Mouse (Mus musculus): ENCODE data around the gene Ftsj1. TPM values are rescaled to one million over a fixed set of nuclear protein-coding genes. Genes with fewer than 3 reads are reported as not detected.

Gene Ftsj1
- polyA plus RNA-seq, 1 experiment, result 4.6 TPM

DNA sequence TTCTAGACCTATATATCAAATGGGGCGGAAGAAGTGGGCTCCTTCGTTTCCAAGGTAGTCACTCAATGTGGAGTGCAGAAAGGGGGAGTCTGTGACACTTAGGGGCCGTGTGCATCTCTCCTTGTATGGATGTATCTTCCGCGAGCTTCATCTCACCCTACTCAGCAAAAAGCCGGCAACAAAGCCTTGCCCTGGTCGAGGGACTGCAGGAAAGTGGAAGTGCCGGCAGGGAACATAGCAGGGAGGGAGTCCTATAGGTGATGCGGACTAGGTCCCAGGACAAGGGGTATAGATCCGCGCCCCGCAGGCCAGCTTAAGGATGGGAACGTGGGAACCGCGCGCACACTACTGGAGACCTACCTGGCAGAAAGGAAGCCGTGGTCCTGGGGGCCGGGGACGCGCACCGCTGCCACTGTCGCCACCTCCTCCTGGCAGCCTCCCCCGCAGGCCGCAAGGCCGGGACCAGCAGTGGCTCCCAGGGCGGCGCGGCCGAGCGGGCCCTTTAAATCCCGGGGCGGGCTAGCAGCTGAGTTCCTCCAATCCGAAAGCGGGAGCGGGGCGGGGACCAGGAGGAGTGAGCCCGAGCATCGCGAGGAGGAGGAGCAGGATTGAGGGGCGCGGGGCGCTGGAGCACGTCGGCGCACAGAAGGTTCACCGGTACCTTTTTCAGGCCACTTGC lies 46.1 kb downstream of the Ftsj1 start, which contains the start of gene Porcn:
TSS of gene Porcn (minus strand) at position 511 of the 679 bp plus-strand sequence.
- TF ChIP-seq FLI1 (IDR thresholded peaks at IDR 0.05; ENCODE audit: low read length) (no peak), GATA1 (IDR thresholded peaks at IDR 0.05; ENCODE audit: borderline replicate concordance, low read length) (no peak)
- Histone ChIP-seq H3K27me3 (replicated peaks) (peaks cover 33% of the 10 kb centered on the region), H3K9me3 (0 out of 2 replicates have a peak, but pooled peaks cover 3% of the 10 kb centered on the region), H3K4me3 (replicated peaks) (peak within 1 kb of the TSS; percentile 92), H3K4me1 (peaks cover 15% of the 10 kb centered on the region), H3K36me3 (replicated peaks; ENCODE audit: low read length) (no peaks in the 10 kb centered on the region)

DNA sequence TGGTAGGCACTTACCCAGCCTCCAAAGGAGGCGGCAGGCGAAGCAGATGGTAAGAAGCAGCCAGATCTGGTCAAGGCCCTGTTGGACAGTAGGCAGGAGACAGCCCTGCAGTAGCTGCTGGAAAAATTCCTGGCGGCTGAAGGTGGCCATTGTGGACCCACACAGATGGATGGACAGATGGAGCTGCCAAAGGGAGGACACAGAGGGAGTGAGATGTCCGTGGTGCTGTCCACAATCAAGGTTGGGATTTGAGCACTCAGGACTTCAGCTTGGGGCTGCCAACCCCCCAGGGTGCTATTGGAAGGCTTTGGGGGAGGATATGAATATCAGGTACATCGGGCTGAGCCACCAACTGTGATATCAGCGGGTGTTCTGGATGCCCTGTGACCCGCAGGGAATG lies 46.7 kb downstream of the Ftsj1 start:
- H3K4me1 ChIP-seq, result peaks cover 15% of the 10 kb centered on the region
- TF ChIP-seq FLI1 (IDR thresholded peaks at IDR 0.05; ENCODE audit: low read length) (no peak), GATA1 (IDR thresholded peaks at IDR 0.05; ENCODE audit: borderline replicate concordance, low read length) (no peak)
- no peaks in the 10 kb centered on the region for H3K36me3 ChIP-seq (replicated peaks; ENCODE audit: low read length)
- H3K27me3 ChIP-seq (replicated peaks), result peaks cover 33% of the 10 kb centered on the region
- peak overlapping the region; percentile 92 for H3K4me3 ChIP-seq (replicated peaks)
- H3K9me3 ChIP-seq, result 0 out of 2 replicates have a peak, but pooled peaks cover 3% of the 10 kb centered on the region

DNA sequence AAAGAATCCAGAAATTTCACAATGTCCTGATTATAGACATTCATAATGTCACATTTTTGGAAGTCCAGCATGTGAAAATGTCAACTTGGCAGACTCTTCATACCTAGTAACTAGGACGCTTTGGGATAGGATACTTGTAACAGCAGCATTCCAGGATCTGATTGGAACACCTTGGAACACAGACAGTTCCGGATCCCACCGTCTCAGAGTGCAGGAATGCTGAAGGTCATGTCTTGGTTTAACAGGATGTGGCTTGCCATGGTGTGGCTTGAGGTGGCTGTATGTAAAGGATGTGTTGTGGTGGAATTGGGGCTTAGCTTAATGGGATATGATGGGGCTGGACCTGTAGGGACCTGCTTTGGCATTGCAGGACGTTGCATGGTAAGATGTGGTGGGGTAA lies 47.1 kb downstream of the Ftsj1 start:
- Histone ChIP-seq H3K27me3 (replicated peaks) (peaks cover 33% of the 10 kb centered on the region), H3K9me3 (0 out of 2 replicates have a peak, but pooled peaks cover 3% of the 10 kb centered on the region), H3K4me1 (peaks cover 15% of the 10 kb centered on the region), H3K36me3 (replicated peaks; ENCODE audit: low read length) (no peaks in the 10 kb centered on the region), H3K4me3 (replicated peaks) (no peak overlapping the region)
- TF ChIP-seq FLI1 (IDR thresholded peaks at IDR 0.05; ENCODE audit: low read length), result no peak
- no peak for TF ChIP-seq GATA1 (IDR thresholded peaks at IDR 0.05; ENCODE audit: borderline replicate concordance, low read length)

DNA sequence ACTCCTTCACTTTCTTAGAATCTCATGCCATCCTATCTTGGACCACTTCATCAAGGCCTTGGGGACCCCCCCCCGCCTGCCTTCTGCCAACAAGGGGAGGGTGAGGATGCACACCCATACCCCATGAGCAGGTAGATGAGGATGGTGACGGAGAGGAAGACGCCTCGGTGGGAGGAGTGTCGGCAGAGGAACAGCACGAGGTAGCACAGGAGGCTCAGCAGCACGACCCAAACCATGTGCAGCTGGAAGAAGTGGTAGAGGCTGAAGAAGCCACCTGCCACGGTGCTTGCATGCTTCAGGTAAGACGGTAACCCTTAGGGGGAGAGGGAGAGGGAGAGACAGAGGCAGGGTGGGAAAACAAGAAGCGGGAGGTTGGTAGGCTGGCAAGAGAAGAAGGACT lies 48.1 kb downstream of the Ftsj1 start:
- Histone ChIP-seq H3K4me3 (replicated peaks) (no peak overlapping the region), H3K9me3 (0 out of 2 replicates have a peak, but pooled peaks cover 3% of the 10 kb centered on the region), H3K36me3 (replicated peaks; ENCODE audit: low read length) (no peaks in the 10 kb centered on the region), H3K4me1 (peaks cover 15% of the 10 kb centered on the region), H3K27me3 (replicated peaks) (peaks cover 35% of the 10 kb centered on the region)
- TF ChIP-seq FLI1 (IDR thresholded peaks at IDR 0.05; ENCODE audit: low read length) (no peak), GATA1 (IDR thresholded peaks at IDR 0.05; ENCODE audit: borderline replicate concordance, low read length) (no peak)

DNA sequence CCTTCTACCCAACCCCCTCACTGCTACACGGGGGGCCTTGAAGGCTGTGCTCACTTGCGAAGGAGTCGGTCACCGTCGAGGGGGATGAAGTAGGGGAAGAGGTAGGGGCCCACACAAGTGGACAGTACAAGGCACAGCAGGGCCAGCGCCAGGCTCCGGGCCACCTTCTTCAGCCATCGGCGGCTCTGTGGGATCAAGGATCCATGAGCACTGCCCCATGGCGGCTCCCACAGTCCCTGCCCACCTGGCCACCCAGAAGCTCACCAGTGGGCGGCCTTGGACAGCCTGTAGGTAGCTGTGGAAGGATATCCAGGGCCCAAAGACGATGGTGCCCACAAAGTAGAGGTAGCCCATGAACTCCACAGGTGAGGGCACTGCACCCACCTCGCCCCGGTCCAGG lies 49.1 kb downstream of the Ftsj1 start:
- H3K36me3 ChIP-seq (replicated peaks; ENCODE audit: low read length), result no peaks in the 10 kb centered on the region
- peaks cover 23% of the 10 kb centered on the region for H3K4me1 ChIP-seq
- H3K9me3 ChIP-seq, result 0 out of 2 replicates have a peak, but pooled peaks cover 3% of the 10 kb centered on the region
- peaks cover 37% of the 10 kb centered on the region for H3K27me3 ChIP-seq (replicated peaks)
- no peak for TF ChIP-seq GATA1 (IDR thresholded peaks at IDR 0.05; ENCODE audit: borderline replicate concordance, low read length)
- TF ChIP-seq FLI1 (IDR thresholded peaks at IDR 0.05; ENCODE audit: low read length), result no peak
- H3K4me3 ChIP-seq (replicated peaks), result no peak overlapping the region

DNA sequence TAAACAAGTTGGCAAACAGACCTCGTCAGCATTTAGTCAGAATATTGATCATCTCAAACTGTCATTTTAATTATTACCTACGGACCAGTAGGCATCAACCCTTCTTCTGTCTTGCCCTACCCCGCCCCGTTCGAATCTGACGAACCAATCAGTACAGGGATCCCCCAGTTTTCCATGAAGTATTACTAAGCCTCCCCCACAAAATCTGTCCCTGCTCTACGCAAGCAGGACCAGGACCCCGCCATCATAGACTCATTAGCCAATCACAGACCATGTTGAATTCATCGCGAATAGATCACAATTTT lies 58.8 kb downstream of the Ftsj1 start, which contains the start of gene Ebp:
TSS of gene Ebp (minus strand) at position 94 of the 305 bp plus-strand sequence.
- peaks cover 5% of the 10 kb centered on the region; the same call in 1 of the 2 replicates for H3K9me3 ChIP-seq
- peak within 1 kb of the TSS; percentile 96 for H3K4me3 ChIP-seq (replicated peaks)
- H3K4me1 ChIP-seq, result peaks cover 22% of the 10 kb centered on the region; the same call in 1 of the 2 replicates
- no peaks in the 10 kb centered on the region for H3K27me3 ChIP-seq (replicated peaks)
- H3K36me3 ChIP-seq (replicated peaks; ENCODE audit: low read length), result peaks cover 7% of the 10 kb centered on the region
- TF ChIP-seq FLI1 (IDR thresholded peaks at IDR 0.05; ENCODE audit: low read length), result no peak
- TF ChIP-seq GATA1 (IDR thresholded peaks at IDR 0.05; ENCODE audit: borderline replicate concordance, low read length), result no peak

DNA sequence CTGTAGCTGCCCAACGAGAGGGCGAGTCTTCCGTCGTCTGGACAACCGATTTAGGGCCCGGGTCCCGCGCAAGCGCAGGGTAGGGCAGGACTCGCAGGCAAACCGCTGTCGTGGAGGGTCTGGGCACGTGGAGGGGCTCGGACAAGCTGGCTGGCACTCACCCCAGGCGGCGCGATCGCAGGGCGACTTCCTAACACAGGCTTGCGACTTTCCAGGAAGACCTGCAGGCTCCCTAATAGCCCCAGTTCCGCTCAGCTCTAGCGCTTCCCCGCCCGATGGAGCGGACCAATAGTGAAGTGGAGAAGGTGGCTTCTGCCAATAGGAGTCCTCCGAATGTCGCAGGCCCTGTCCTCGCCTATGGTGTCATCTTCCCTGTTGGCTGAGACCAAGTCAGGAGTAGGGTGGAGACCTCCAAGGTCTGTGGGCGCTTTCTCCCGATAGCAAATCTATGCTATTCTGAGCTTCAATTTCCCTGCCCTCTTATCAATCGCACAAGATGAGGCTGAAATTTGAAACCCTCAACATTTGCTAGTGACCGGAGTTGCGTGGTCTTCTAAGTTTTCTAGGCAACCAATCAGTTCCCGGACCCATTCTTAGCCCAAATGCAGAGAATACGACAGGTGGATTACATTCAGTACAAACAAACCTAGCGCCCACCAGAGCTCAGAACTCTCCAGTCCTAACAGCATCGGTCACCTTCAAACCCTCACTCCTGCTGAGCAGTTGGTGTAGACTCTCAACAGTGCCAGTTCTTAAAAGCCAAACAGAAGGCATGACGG lies 59.4 kb downstream of the Ftsj1 start:
- TF ChIP-seq GATA1 (IDR thresholded peaks at IDR 0.05; ENCODE audit: borderline replicate concordance, low read length) (no peak), FLI1 (IDR thresholded peaks at IDR 0.05; ENCODE audit: low read length) (no peak)
- peaks cover 5% of the 10 kb centered on the region; the same call in 1 of the 2 replicates for H3K9me3 ChIP-seq
- peaks cover 16% of the 10 kb centered on the region; the same call in 1 of the 2 replicates for H3K4me1 ChIP-seq
- H3K4me3 ChIP-seq (replicated peaks), result peak overlapping the region; percentile 96
- peaks cover 10% of the 10 kb centered on the region for H3K36me3 ChIP-seq (replicated peaks; ENCODE audit: low read length)
- no peaks in the 10 kb centered on the region for H3K27me3 ChIP-seq (replicated peaks)

DNA sequence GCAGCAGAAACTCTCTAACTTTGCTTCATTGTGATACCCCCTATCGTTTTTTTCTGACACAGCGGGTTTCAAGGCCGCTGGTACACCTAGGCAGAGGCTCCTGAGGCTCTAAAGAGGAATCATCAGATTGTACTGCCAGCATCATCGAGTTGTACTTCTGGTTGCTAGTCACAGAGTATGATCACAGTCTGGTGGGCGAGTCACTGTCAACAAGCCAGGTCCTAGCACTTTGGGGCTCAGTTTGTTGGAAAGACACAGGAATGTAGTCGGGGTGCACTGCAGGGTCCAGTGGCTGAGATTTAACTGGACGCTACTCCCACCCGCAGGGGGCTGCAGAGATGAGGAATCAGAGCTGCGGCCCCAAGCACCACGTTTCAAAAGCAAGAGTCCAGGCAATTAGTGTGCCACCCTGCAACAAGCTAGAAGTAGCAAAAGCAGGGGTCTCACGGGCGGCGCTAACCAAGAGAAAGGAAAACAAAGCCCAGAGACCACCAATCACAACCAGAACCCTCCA lies 60.0 kb downstream of the Ftsj1 start:
- Histone ChIP-seq H3K4me3 (replicated peaks) (peak overlapping the region; percentile 96), H3K9me3 (peaks cover 5% of the 10 kb centered on the region; the same call in 1 of the 2 replicates), H3K36me3 (replicated peaks; ENCODE audit: low read length) (peaks cover 16% of the 10 kb centered on the region), H3K27me3 (replicated peaks) (no peaks in the 10 kb centered on the region), H3K4me1 (peaks cover 15% of the 10 kb centered on the region; the same call in 1 of the 2 replicates)
- TF ChIP-seq FLI1 (IDR thresholded peaks at IDR 0.05; ENCODE audit: low read length), result no peak
- TF ChIP-seq GATA1 (IDR thresholded peaks at IDR 0.05; ENCODE audit: borderline replicate concordance, low read length), result no peak

Other genes with a start within 250 kb of the Ftsj1 start
- gene Glod5, start 233.9 kb downstream of the Ftsj1 start, polyA plus RNA-seq (2012; ENCODE audit: insufficient read depth, low replicate concordance), result 0.94 TPM in 1 of 2 replicates, not detected in the other
- 0.99 and 3.9 TPM in 2 replicates for gene Suv39h1, start 177.6 kb downstream of the Ftsj1 start, polyA plus RNA-seq (2012; ENCODE audit: insufficient read depth, low replicate concordance)
- gene Was, start 161.9 kb downstream of the Ftsj1 start, polyA plus RNA-seq (2012; ENCODE audit: insufficient read depth, low replicate concordance), result 450 and 808 TPM in 2 replicates
- 23.4 and 38.2 TPM in 2 replicates for gene Wdr13, start 119.5 kb downstream of the Ftsj1 start, polyA plus RNA-seq (2012; ENCODE audit: insufficient read depth, low replicate concordance)
- 3.2 and 96.3 TPM in 2 replicates for gene Rbm3, start 106.5 kb downstream of the Ftsj1 start, polyA plus RNA-seq (2012; ENCODE audit: insufficient read depth, low replicate concordance)
- 1.7 and 3.1 TPM in 2 replicates for gene Tbc1d25, start 76.2 kb downstream of the Ftsj1 start, polyA plus RNA-seq (2012; ENCODE audit: insufficient read depth, low replicate concordance)
- gene Ebp, start 58.9 kb downstream of the Ftsj1 start, polyA plus RNA-seq (2012; ENCODE audit: insufficient read depth, low replicate concordance), result 3.7 and 5.7 TPM in 2 replicates
- gene Porcn, start 45.9 kb downstream of the Ftsj1 start, polyA plus RNA-seq (2012; ENCODE audit: insufficient read depth, low replicate concordance), result 2.0 and 4.0 TPM in 2 replicates
- gene Slc38a5, start 18.7 kb upstream of the Ftsj1 start, polyA plus RNA-seq (2012; ENCODE audit: insufficient read depth, low replicate concordance), result 0.06 TPM in 1 of 2 replicates, not detected in the other
- not detected in 2 replicates for gene Ssxb10, start 75.0 kb upstream of the Ftsj1 start, polyA plus RNA-seq (2012; ENCODE audit: insufficient read depth, low replicate concordance)
- gene Ssxb9, start 114.6 kb upstream of the Ftsj1 start, polyA plus RNA-seq (2012; ENCODE audit: insufficient read depth, low replicate concordance), result not detected in 2 replicates
- gene Ssxb1, start 160.9 kb upstream of the Ftsj1 start, polyA plus RNA-seq (2012; ENCODE audit: insufficient read depth, low replicate concordance), result not detected in 2 replicates
- gene Ssxb2, start 209.3 kb upstream of the Ftsj1 start, polyA plus RNA-seq (2012; ENCODE audit: insufficient read depth, low replicate concordance), result not detected in 2 replicates